Mouse (Mus musculus) right cerebral cortex, adult 18-20 months (tissue): ENCODE data around the gene Ap1g1.
"Not testable (repeated sequence)": the region's sequence is repeated elsewhere in the genome, so short reads cannot be mapped to it uniquely, and the experiment has no call there.

Experiments
- DNase-seq: peaks from one replicate; pipeline ENCODE4 v3.0.0; 2022; ENCODE audit warnings: mixed read lengths

The Ap1g1 gene

GRCm38 (mm10) chr8:109778280-109778977 is at the start of gene Ap1g1:
Ap1g1 (plus strand) TSS chr8:109778554.
- peak; percentile 98 for DNase-seq

DNA sequence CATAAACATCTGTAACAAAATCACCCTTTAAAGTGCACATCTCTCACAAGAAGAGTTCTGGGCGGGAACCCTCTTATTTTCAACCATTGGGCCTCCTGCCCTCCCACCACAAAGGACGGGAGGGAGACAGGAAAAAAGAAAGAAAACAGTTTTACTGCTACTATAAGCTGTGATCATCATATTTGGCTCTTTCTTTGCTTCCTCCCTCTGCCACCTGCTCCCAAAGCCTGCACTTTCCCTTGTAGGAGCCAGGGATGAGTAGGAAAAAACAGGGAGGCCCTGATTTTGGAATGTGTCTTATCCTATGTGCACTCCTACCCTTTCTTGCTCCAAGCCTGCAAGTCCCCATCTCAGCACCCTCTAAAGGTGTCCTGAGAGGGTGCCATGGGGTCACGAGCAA is 47.3 kb upstream of the Ap1g1 start:
- DNase-seq = no peak

- no peak for DNase-seq
Observed at GRCm38 (mm10) chr8:109734018-109734417, 44.3 kb upstream of the Ap1g1 start.

- no peak for DNase-seq
Observed at GRCm38 (mm10) chr8:109736819-109737218, 41.5 kb upstream of the Ap1g1 start.

- DNase-seq = peak; percentile 81
Observed at GRCm38 (mm10) chr8:109737237-109738048, 40.9 kb upstream of the Ap1g1 start, which contains the start of gene Atxn1l. Atxn1l (minus strand) TSS chr8:109737739.

DNA sequence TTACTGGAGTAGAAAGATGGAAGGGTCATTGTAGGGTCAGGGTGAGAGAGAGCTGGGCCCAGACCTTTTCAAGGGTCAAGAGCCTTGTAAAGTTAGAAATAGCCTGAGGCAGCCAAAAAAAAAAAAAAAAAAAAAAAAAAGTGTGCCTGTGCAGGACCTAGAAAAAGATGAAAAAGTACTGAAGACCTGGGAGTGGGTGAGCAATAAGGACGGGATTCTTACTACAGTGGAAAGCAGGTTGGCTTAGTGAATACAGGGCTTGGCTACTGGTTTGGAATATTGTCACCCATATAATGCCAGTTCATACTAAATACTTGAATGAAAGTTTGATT is 40.3 kb upstream of the Ap1g1 start:
- DNase-seq = no peak

GRCm38 (mm10) chr8:109747468-109748199 is 30.7 kb upstream of the Ap1g1 start:
- DNase-seq = no peak

- DNase-seq = no peak
Observed at GRCm38 (mm10) chr8:109750274-109750673, 28.1 kb upstream of the Ap1g1 start.

GRCm38 (mm10) chr8:109750699-109751098 is 27.7 kb upstream of the Ap1g1 start:
- peak; percentile 51 for DNase-seq

- DNase-seq = no peak
Observed at GRCm38 (mm10) chr8:109751731-109752485, 26.4 kb upstream of the Ap1g1 start.

GRCm38 (mm10) chr8:109754696-109755095 is 23.7 kb upstream of the Ap1g1 start:
- DNase-seq = no peak

- DNase-seq = not testable (repeated sequence)
Observed at GRCm38 (mm10) chr8:109755554-109755953, 22.8 kb upstream of the Ap1g1 start.

- no peak for DNase-seq
Observed at GRCm38 (mm10) chr8:109756849-109757248, 21.5 kb upstream of the Ap1g1 start.

- DNase-seq = no peak
Observed at GRCm38 (mm10) chr8:109759426-109759825, 18.9 kb upstream of the Ap1g1 start.

- no peak for DNase-seq
Observed at GRCm38 (mm10) chr8:109760221-109760620, 18.1 kb upstream of the Ap1g1 start.

- DNase-seq = no peak
Observed at GRCm38 (mm10) chr8:109764031-109764430, 14.3 kb upstream of the Ap1g1 start.

DNA sequence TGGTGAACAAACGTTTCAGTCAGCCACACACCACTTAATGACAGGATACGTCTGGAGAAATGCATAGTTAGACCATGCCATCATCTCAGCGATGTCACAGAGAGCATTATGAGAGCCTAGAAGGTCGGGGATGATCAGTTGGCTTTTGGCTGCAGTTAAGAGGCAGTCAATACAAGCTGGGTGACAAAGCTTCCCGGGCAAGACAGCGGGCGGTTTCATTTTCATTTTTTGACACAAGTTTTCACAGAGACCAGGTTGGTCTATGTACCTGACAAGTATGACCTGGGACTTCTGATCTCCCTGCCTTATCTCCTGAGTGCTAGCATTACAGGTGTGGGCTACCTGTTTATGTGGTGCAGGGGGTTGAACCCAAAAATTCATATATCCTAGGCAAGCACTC is 12.3 kb upstream of the Ap1g1 start:
- no peak for DNase-seq

- no peak for DNase-seq
Observed at GRCm38 (mm10) chr8:109773154-109773553, 5.2 kb upstream of the Ap1g1 start.

- DNase-seq = no peak
Observed at GRCm38 (mm10) chr8:109777851-109778250, 503 bp upstream of the Ap1g1 start.

- peak; percentile 33 for DNase-seq
Observed at GRCm38 (mm10) chr8:109778993-109779421, 653 bp downstream of the Ap1g1 start.

GRCm38 (mm10) chr8:109779431-109780228 is 1.3 kb downstream of the Ap1g1 start:
- no peak for DNase-seq

- DNase-seq = no peak
Observed at GRCm38 (mm10) chr8:109780548-109780947, 2.2 kb downstream of the Ap1g1 start.
